Mouse (Mus musculus) limb, embryonic 13.5 days (tissue): Measurements from ENCODE around the gene Plac9a. TPM values are rescaled to one million over a fixed set of nuclear protein-coding genes. Genes with fewer than 3 reads are reported as not detected.
A peak's percentile ranks its signal among the peaks of the same experiment; 100 is the strongest.
"Not testable (repeated sequence)": the region's sequence is repeated elsewhere in the genome, so short reads cannot be mapped to it uniquely, and the experiment has no call there.

ENCODE experiments used
- ATAC-seq: fragments of 200-750 bp; cut with Nextera tagmentation; 2 replicates; pipeline ENCODE4 v1.8.0; 2017; ENCODE audit warnings: low read depth, moderate number of reproducible peaks, moderate TSS enrichment; ENCODE audit not compliant: low FRiP score
- H3K27ac ChIP-seq: fragments of 300-500 bp; sonication (generic); 2 replicates; pipeline ENCODE4 v1.5.1; 2015; ENCODE audit warnings: inconsistent platforms, mild to moderate bottlenecking, moderate library complexity
- H3K27me3 ChIP-seq: fragments of 300-500 bp; sonication (generic); 2 replicates; pipeline ENCODE4 v1.6.1; 2015; ENCODE audit warnings: mild to moderate bottlenecking, inconsistent platforms
- H3K36me3 ChIP-seq: fragments of 300-500 bp; sonication (generic); 2 replicates; pipeline ENCODE4 v1.6.1; 2015; ENCODE audit warnings: inconsistent platforms, mild to moderate bottlenecking, moderate library complexity
- H3K4me1 ChIP-seq: fragments of 300-500 bp; sonication (generic); 2 replicates; pipeline ENCODE4 v1.6.1; 2015; ENCODE audit warnings: inconsistent platforms
- H3K4me2 ChIP-seq: fragments of 300-500 bp; sonication (generic); replicated peaks from 2 replicates; pipeline ENCODE4 v1.6.1; 2015; ENCODE audit warnings: inconsistent platforms, mild to moderate bottlenecking, moderate library complexity
- H3K4me3 ChIP-seq: fragments of 300-500 bp; sonication (generic); 2 replicates; pipeline ENCODE4 v1.5.1; 2015; ENCODE audit warnings: moderate library complexity, mild to moderate bottlenecking, inconsistent platforms
- H3K9ac ChIP-seq: fragments of 300-500 bp; sonication (generic); 2 replicates; pipeline ENCODE4 v1.6.1; 2015; ENCODE audit warnings: mild to moderate bottlenecking, inconsistent platforms
- H3K9me3 ChIP-seq: fragments of 300-500 bp; sonication (generic); 2 replicates; pipeline ENCODE4 v1.6.1; 2016; ENCODE audit warnings: inconsistent platforms
- WGBS: fragments of 180-500 bp; shearing (Covaris S2); methylation state at CpG from one replicate; pipeline ENCODE4 v1.1.7; 2015; 5-methylcytosine and 5-hydroxymethylcytosine counted together
- polyA plus RNA-seq: library from polyadenylated mRNA; unstranded; fragments of >200 nt; fragmentation: Nextera tagmentation; extraction: Ambion mirVana; gene quantifications from 2 replicates; pipeline ENCODE4 v1.2.1, GENCODE M21; 2015

The Plac9a gene
- polyA plus RNA-seq, result 1.0 TPM in 1 of 2 replicates, not detected in the other

DNA sequence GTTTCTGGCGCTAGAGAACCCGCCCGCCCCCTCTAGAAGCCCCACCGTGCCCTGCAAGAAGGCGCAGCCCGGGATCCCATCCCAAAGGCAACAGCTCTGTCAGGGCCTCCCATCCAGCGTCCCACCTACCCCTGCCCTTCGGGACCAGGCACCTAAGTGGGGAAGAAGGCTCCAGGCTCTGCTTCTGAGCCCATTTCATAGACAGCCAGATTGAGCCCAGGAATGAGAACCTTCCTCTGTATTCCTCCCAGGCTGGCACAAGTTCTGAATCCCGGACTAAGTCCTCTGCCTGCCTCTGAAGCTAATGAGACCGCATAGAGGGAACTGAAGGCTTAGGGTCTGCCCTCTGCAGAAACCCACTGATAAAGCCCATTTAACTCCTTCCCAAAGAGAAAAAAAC, at the start of gene Plac9a:
TSS of gene Plac9a (minus strand) at position 101 of the 400 bp plus-strand sequence.
- not testable (repeated sequence) for H3K9me3 ChIP-seq, H3K36me3 ChIP-seq, H3K4me1 ChIP-seq, H3K27ac ChIP-seq, H3K4me3 ChIP-seq, H3K9ac ChIP-seq, H3K27me3 ChIP-seq, ATAC-seq, H3K4me2 ChIP-seq
- WGBS, result no CpG with 5 or more reads among the region's 10 CpGs

DNA sequence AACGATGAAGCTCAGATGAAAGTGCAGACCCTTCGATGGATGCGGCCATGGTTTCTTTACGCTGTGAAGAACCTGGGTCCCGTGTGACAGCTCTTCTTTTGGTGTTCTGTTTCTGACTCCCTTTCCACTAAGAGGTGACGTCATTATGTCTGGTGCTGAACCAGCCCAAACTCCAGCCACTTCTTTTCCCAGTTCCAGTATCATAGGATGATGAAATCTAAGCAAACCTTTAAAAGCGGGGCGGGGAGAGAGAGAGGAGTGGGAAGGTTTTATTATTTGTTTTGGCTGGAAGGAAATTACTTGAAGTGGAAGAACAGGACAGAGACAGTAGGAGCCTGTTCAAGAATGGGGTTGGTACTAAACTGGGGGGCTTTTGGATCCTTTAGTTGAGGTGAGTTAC, 35.1 kb upstream of the Plac9a start, which contains the start of gene Cphx1:
TSS of gene Cphx1 (plus strand) at position 301 of the 400 bp plus-strand sequence.
- not testable (repeated sequence) for ATAC-seq, H3K9me3 ChIP-seq, H3K4me1 ChIP-seq, H3K27ac ChIP-seq, H3K4me2 ChIP-seq, H3K4me3 ChIP-seq, H3K36me3 ChIP-seq, H3K9ac ChIP-seq, H3K27me3 ChIP-seq
- no CpG with 5 or more reads among the region's 8 CpGs for WGBS

DNA sequence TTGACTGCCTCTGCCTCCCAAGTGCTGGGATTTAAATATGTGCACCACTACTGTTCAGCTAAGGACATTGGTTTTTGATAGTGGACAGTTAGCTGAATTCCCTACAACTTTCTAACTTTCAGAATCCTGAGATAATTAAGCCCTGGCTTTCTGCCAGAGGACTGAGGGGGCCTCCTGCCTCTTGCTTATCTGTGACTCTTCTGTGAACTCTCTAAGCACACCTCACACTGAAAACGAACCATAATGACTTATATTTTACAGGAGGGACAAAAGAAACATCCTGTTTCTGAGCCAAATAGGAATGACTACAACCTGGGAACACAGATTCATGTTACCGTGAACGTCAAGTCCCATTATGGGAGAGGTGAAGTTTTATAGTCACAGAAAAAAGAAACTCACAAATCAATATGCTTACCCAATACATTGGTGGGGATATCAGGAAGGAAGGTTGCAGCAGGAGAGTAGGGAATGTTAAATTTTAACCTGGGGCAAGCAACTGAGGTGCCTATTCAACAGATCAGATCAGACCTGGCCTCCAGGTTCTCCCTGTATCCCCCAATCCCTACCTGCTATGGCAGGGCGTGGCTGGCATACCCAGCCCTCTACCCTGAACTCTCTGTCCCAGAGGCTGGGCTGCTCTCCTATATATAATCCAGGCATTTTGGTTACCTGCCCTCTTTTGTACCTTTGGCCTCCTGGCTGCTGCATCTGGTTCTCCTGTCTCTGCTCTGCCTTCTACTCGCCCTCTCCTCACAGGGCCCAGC, 34.1 kb upstream of the Plac9a start:
- H3K27me3 ChIP-seq, H3K9me3 ChIP-seq, H3K36me3 ChIP-seq, H3K9ac ChIP-seq, H3K4me1 ChIP-seq, H3K27ac ChIP-seq, H3K4me2 ChIP-seq, H3K4me3 ChIP-seq, ATAC-seq: not testable (repeated sequence)
- no CpG with 5 or more reads among the region's 5 CpGs for WGBS

DNA sequence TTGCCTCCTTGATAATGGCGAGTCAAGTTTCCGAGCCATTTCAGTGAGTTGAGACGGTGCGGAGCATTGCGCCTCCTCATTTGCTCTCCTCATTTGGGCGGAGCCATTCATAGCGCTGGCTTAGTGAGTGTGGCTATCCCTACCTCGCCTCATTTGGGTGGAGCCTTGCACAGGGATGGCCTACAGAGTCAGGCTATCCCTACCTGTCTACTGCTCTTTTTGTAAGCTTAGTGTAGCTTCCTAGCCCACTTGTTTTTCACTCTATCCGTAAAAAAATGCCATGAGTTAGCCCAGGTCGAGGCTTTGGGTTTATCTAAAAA, 24.6 kb upstream of the Plac9a start, which contains the start of gene Tmem254a:
TSS of gene Tmem254a (minus strand) at position 111 of the 320 bp plus-strand sequence.
- not testable (repeated sequence) for H3K9me3 ChIP-seq, H3K27ac ChIP-seq, H3K4me1 ChIP-seq, H3K27me3 ChIP-seq, H3K4me2 ChIP-seq, H3K36me3 ChIP-seq, H3K9ac ChIP-seq, H3K4me3 ChIP-seq
- ATAC-seq, result peak; percentile 54; the same call in 1 of the 2 replicates
- no CpG with 5 or more reads among the region's 10 CpGs for WGBS

DNA sequence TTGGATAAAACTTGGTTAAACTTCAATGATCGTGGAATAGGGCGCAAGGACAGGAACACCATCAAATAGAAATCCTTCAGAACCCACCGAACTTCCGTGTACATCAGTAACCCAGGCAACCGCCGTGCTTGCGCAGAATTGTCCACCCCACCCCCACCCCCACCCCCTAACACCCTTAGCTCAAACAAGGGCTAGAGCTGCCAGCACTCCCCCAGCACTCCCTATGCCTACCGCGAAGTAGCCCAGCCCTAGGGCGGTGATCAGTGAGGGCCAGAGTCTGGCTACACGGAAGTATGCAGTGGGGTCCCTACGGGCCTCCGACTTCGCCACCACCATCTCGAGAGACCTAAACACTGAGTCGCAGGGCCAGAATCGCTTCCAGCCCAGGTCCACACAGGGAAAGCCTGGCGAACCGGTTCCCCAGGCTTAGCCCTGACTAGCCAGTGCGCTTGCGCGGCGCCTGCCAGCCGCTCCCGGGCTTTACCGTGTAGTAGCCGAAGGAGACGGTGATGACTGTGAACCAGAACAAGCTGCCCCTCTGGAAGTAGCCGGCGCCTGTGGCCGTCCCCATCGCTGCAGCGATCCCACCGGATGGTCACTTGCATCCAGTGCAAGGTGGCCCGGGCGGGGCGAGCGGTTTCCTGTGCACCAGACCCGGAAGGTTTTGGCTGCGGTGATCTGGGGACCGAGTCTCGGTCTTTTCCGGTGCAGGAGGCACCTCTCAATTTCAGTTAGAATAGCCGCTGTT, 24.1 kb upstream of the Plac9a start:
- H3K4me3 ChIP-seq, H3K27ac ChIP-seq, H3K9me3 ChIP-seq, H3K27me3 ChIP-seq, H3K36me3 ChIP-seq, H3K4me2 ChIP-seq, H3K4me1 ChIP-seq, H3K9ac ChIP-seq: not testable (repeated sequence)
- WGBS, result no CpG with 5 or more reads among the region's 44 CpGs
- peak; percentile 67; the same call in 1 of the 2 replicates for ATAC-seq

DNA sequence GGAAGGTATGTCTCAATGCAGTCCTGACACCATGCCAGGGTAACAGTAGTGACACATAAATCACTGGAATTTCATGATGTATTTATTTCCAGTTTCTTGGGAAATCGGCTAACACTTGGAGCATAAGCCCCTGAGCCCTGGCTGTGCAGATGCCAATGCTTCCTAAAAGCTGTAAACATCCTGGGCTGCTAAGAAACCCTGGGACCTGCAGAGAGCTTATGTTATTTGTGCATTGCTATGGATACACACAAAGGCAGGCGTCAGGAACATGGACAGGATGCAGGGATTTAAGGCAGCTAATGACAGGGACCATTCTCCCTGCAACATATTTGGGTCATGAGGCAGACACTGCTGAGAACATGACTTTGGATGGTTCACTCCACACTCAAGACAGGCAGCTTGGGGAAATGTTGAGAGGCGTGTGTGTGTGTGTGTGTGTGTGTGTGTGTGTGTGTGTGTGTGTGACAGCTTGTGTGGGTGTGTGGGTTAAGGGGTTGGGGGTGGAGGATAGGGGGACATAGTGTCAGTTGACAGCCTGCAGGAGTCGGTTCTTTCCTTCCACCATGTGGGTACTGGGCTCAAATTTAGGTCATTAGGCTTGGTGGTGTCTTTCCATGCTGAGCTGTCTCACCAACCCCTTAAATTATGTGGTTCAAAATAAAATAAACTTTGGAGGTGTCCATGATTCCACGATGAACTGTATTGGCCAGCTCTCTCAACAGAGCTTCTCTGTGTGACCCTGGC, 15.7 kb upstream of the Plac9a start:
- not testable (repeated sequence) for H3K4me1 ChIP-seq, H3K9ac ChIP-seq, H3K27ac ChIP-seq, H3K27me3 ChIP-seq, H3K4me2 ChIP-seq, H3K9me3 ChIP-seq, H3K4me3 ChIP-seq, ATAC-seq, H3K36me3 ChIP-seq
- no CpG with 5 or more reads among the region's 5 CpGs for WGBS

DNA sequence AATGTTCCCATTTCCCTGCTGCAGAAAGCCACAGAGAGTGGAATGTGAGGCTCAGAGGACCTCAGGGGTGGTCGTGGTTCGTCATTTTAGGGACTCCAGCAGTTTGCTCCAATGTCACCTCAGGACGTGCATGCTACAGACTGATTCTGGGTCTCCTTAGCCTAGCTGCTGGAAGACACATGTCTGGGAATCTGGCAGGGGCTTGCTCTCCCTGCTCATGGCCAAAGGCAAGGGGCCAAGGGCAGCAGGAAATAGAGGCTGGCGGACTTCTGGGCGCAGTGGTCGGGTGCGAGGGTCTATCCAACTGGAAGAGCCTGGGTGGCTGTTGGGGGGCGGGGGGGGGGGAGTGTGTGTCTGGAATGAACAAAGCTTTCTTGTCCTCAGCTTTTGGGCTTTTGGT, 6.1 kb upstream of the Plac9a start:
- H3K27me3 ChIP-seq, ATAC-seq, H3K9me3 ChIP-seq, H3K4me1 ChIP-seq, H3K4me2 ChIP-seq, H3K36me3 ChIP-seq, H3K4me3 ChIP-seq, H3K27ac ChIP-seq, H3K9ac ChIP-seq: not testable (repeated sequence)
- no CpG with 5 or more reads among the region's 8 CpGs for WGBS

DNA sequence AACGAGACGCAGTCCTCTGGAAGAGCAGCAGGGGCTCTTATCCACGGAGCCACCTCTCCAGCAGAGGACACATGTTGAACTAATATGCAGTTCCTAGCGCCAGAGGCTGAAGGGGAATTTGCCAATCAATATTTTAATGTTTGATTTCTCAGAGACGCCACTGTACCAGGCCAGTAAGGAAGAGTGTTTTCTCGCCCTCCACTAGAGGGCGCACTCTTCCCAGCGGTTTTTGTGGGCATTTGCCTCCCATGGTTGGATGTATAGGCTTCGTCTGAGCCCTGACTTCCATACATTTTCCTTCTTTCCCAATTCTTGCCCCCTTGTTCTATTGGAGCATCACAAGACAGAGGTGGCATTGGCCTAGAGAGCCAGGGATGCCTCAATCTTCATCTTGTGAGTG, 4.4 kb upstream of the Plac9a start:
- WGBS, result no CpG with 5 or more reads among the region's 9 CpGs

DNA sequence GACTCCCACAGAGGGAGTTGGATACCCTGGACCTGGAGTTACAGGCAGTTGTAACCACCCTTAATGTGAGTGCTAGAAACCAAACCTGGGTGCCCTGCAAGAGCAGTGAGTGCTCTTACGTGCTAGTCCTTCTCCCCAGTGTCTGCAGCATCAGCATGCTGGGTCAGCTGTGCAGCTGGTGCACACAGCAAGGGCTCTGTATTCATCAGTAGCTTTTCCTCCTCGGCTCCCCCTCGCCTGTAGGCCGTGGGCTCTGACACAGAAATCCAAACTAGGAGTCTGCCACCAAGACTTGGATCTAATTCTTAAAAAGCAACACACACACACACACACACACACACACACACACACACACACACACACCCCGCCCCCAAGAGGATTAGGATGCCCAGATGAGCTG, 2.3 kb upstream of the Plac9a start:
- WGBS, result 80% methylated on average over 1 of the region's 5 CpGs
- not testable (repeated sequence) for ATAC-seq, H3K9me3 ChIP-seq, H3K36me3 ChIP-seq, H3K4me2 ChIP-seq, H3K9ac ChIP-seq, H3K27ac ChIP-seq, H3K27me3 ChIP-seq, H3K4me1 ChIP-seq, H3K4me3 ChIP-seq

More for the DNA sequence above, 4.4 kb upstream of the Plac9a start:
- H3K36me3 ChIP-seq, H3K9ac ChIP-seq, H3K4me2 ChIP-seq, H3K27ac ChIP-seq, H3K27me3 ChIP-seq, H3K9me3 ChIP-seq, ATAC-seq, H3K4me1 ChIP-seq, H3K4me3 ChIP-seq: not testable (repeated sequence)

DNA sequence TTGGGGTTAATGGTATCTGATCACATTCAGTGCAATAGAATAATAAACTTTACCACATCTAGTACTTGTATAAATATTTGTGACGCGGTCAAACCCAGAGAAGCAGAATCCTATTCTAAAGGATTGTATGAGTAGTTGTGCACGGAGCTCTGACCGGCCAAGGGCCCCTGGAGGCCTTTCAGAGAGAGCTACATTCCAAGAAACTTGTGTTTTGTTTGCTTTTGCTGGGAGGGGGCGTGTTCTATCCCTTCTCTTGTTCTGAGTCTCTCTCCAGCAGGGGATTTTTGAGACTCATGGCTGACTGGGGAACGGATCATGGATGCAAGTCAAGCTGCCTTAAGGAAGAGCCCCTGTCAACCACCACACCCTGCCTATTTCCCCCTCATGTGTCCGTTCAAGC, 7.2 kb downstream of the Plac9a start:
- not testable (repeated sequence) for H3K4me1 ChIP-seq, H3K27ac ChIP-seq, ATAC-seq, H3K9ac ChIP-seq, H3K27me3 ChIP-seq, H3K36me3 ChIP-seq, H3K4me3 ChIP-seq, H3K4me2 ChIP-seq, H3K9me3 ChIP-seq
- no CpG with 5 or more reads among the region's 7 CpGs for WGBS

DNA sequence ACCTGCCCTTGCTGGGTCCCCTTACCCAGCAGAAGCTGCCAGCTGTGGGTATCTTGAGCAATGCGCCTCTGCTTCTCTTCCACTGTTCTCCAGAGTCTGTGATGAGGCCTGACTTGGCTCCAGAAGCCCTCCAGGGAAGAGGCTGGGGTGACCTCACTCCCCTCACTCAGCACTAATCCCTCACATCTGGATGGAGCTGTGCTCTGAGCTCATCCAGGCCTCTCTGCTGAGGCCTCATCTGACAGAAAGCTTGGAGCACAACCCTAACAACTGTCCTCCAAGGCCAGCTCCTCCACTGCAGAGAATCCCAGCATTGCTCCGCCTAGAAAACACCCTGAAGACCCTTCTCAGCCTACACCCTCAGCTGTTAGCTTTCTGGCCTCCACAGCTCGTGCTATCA, 8.3 kb downstream of the Plac9a start:
- H3K36me3 ChIP-seq, H3K9me3 ChIP-seq, H3K9ac ChIP-seq, H3K4me3 ChIP-seq, H3K4me1 ChIP-seq, H3K27me3 ChIP-seq, H3K4me2 ChIP-seq, ATAC-seq, H3K27ac ChIP-seq: not testable (repeated sequence)
- no CpG with 5 or more reads among the region's 3 CpGs for WGBS

DNA sequence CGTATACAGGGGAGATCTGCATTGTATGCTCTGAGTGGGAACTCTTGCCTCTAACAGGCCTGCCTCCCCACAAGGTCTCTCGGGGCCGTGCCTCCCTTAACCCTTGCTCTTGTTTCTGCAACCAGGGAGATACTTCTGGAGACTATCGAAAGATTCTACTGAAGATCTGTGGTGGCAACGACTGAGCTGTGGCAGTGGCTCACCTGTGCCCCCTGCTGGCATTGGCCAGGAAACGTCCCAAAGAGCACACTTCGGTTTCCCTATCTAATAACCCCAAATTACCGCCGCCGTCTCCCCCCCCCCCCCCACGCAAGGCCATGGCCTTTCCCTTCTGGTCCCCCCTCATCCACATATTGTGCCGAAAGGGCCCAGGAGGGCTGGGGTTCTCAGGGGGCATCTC, 17.0 kb downstream of the Plac9a start:
- H3K9me3 ChIP-seq, H3K27ac ChIP-seq, ATAC-seq, H3K4me1 ChIP-seq, H3K4me3 ChIP-seq, H3K9ac ChIP-seq, H3K27me3 ChIP-seq, H3K36me3 ChIP-seq, H3K4me2 ChIP-seq: not testable (repeated sequence)
- WGBS, result no CpG with 5 or more reads among the region's 12 CpGs
